Mouse (Mus musculus) liver, embryonic 11.5 days (tissue): ENCODE measurements around the gene Dcst1. TPM values are rescaled to one million over a fixed set of nuclear protein-coding genes. Genes with fewer than 3 reads are reported as not detected.

Source experiments
- ATAC-seq: fragments of 200-750 bp; cut with Nextera tagmentation; replicated peaks from 2 replicates; pipeline ENCODE4 v1.8.0; 2017; ENCODE audit warnings: moderate number of reproducible peaks, mild to moderate bottlenecking, moderate TSS enrichment, moderate library complexity; ENCODE audit not compliant: low FRiP score
- DNase-seq: peaks from one replicate; pipeline ENCODE4 v3.0.0-alpha.2; 2017; ENCODE audit warnings: low spot score
- H3K27ac ChIP-seq: fragments of 300-500 bp; sonication (generic); 2 replicates; pipeline ENCODE4 v1.5.1; 2014; ENCODE audit warnings: mild to moderate bottlenecking, low read depth, low read length, control low read depth
- H3K27me3 ChIP-seq: fragments of 300-500 bp; sonication (generic); replicated peaks from 2 replicates; pipeline ENCODE4 v1.6.1; 2014; ENCODE audit warnings: low read length, mixed read lengths; ENCODE audit not compliant: control insufficient read depth, insufficient read depth
- H3K36me3 ChIP-seq: fragments of 300-500 bp; sonication (generic); 2 replicates; pipeline ENCODE4 v1.6.1; 2014; ENCODE audit warnings: mild to moderate bottlenecking, low read length, moderate library complexity, mixed read lengths; ENCODE audit not compliant: control insufficient read depth, insufficient read depth
- H3K4me1 ChIP-seq: fragments of 300-500 bp; sonication (generic); replicated peaks from 2 replicates; pipeline ENCODE4 v1.6.1; 2014; ENCODE audit warnings: low read length, mixed read lengths; ENCODE audit not compliant: control insufficient read depth, insufficient read depth
- H3K4me2 ChIP-seq: fragments of 300-500 bp; sonication (generic); 2 replicates; pipeline ENCODE4 v1.6.1; 2014; ENCODE audit warnings: mild to moderate bottlenecking, control low read depth, moderate library complexity
- H3K4me3 ChIP-seq: fragments of 300-500 bp; sonication (generic); 2 replicates; pipeline ENCODE4 v1.5.1; 2014; ENCODE audit warnings: low read depth, low read length, control low read depth
- H3K9ac ChIP-seq: fragments of 300-500 bp; sonication (generic); 2 replicates; pipeline ENCODE4 v1.6.1; 2014; ENCODE audit warnings: low read depth, low read length, control low read depth
- H3K9me3 ChIP-seq: fragments of 300-500 bp; sonication (generic); 2 replicates; pipeline ENCODE4 v1.6.1; 2016; ENCODE audit warnings: low read length, inconsistent platforms, mixed read lengths; ENCODE audit not compliant: control insufficient read depth
- WGBS: fragments of 180-500 bp; shearing (Covaris S2); extraction: QIAGEN DNeasy Blood & Tissue Kit; methylation state at CpG from one replicate; pipeline ENCODE4 v1.1.7; 2014; 5-methylcytosine and 5-hydroxymethylcytosine counted together
- polyA plus RNA-seq: library from polyadenylated mRNA; unstranded; fragments of >200 nt; fragmentation: Nextera tagmentation; extraction: Ambion mirVana; gene quantifications from 2 replicates; pipeline ENCODE4 v1.2.1, GENCODE M21; 2014

Dcst1 gene
- polyA plus RNA-seq, 1 experiment from 2014 or later: not detected

- Histone ChIP-seq H3K9me3 (no peaks in the 10 kb centered on the region), H3K9ac (no peak overlapping the region), H3K4me3 (no peak overlapping the region), H3K36me3 (no peaks in the 10 kb centered on the region; the same call in 1 of the 2 replicates), H3K27me3 (no peaks in the 10 kb centered on the region), H3K4me2 (no peak overlapping the region), H3K4me1 (peaks cover 29% of the 10 kb centered on the region), H3K27ac (no peak overlapping the region)
- WGBS: 71% methylated on average over 12 of the region's 12 CpGs
- DNase-seq: no peak
- no peak for ATAC-seq
These were observed 19.5 kb upstream of the Dcst1 start for GRCm38 (mm10) chr3:89384331-89385076.

GRCm38 (mm10) chr3:89383651-89384255 lies 18.7 kb upstream of the Dcst1 start:
- no peak for ATAC-seq

GRCm38 (mm10) chr3:89382950-89383349 lies 17.9 kb upstream of the Dcst1 start:
- Histone ChIP-seq H3K27ac (no peak overlapping the region), H3K4me3 (no peak overlapping the region), H3K36me3 (peaks cover 2% of the 10 kb centered on the region; the same call in 1 of the 2 replicates), H3K9ac (no peak overlapping the region), H3K4me2 (no peak overlapping the region), H3K4me1 (peaks cover 25% of the 10 kb centered on the region), H3K9me3 (no peaks in the 10 kb centered on the region), H3K27me3 (no peaks in the 10 kb centered on the region)
- WGBS: 74% methylated on average over 5 of the region's 5 CpGs
- DNase-seq: no peak
- no peak for ATAC-seq

More at GRCm38 (mm10) chr3:89383651-89384255, 18.7 kb upstream of the Dcst1 start:
- H3K4me1 ChIP-seq: peaks cover 31% of the 10 kb centered on the region
- H3K9me3 ChIP-seq: no peaks in the 10 kb centered on the region
- H3K36me3 ChIP-seq: peaks cover 2% of the 10 kb centered on the region; the same call in 1 of the 2 replicates
- no peaks in the 10 kb centered on the region for H3K27me3 ChIP-seq
- no peak overlapping the region for H3K4me3 ChIP-seq
- H3K27ac ChIP-seq: no peak overlapping the region
- 77% methylated on average over 5 of the region's 5 CpGs for WGBS
- H3K4me2 ChIP-seq: no peak overlapping the region
- no peak for DNase-seq
- no peak overlapping the region for H3K9ac ChIP-seq

- peaks cover 19% of the 10 kb centered on the region for H3K4me1 ChIP-seq
- H3K9me3 ChIP-seq: no peaks in the 10 kb centered on the region
- DNase-seq (no peak), ATAC-seq (no peak)
- H3K27ac ChIP-seq: no peak overlapping the region
- peaks cover 2% of the 10 kb centered on the region; the same call in 1 of the 2 replicates for H3K36me3 ChIP-seq
- no peaks in the 10 kb centered on the region for H3K27me3 ChIP-seq
- no peak overlapping the region for H3K4me3 ChIP-seq
- WGBS: 82% methylated on average over 9 of the region's 9 CpGs
- no peak overlapping the region for H3K4me2 ChIP-seq
- H3K9ac ChIP-seq: no peak overlapping the region
These were observed 17.2 kb upstream of the Dcst1 start for GRCm38 (mm10) chr3:89382033-89382882.

- Histone ChIP-seq H3K27me3 (no peaks in the 10 kb centered on the region), H3K4me1 (peaks cover 16% of the 10 kb centered on the region), H3K4me2 (no peak overlapping the region), H3K27ac (no peak overlapping the region), H3K9me3 (no peaks in the 10 kb centered on the region), H3K4me3 (no peak overlapping the region), H3K36me3 (peaks cover 2% of the 10 kb centered on the region; the same call in 1 of the 2 replicates), H3K9ac (no peak overlapping the region)
- DNase-seq (no peak), ATAC-seq (no peak)
- WGBS: 89% methylated on average over 11 of the region's 11 CpGs
These were observed 16.2 kb upstream of the Dcst1 start for GRCm38 (mm10) chr3:89381233-89381632.

GRCm38 (mm10) chr3:89380711-89381110 lies 15.7 kb upstream of the Dcst1 start:
- H3K4me3 ChIP-seq: no peak overlapping the region
- peaks cover 12% of the 10 kb centered on the region for H3K4me1 ChIP-seq
- H3K4me2 ChIP-seq: no peak overlapping the region
- no peaks in the 10 kb centered on the region for H3K9me3 ChIP-seq
- H3K36me3 ChIP-seq: peaks cover 2% of the 10 kb centered on the region; the same call in 1 of the 2 replicates
- 90% methylated on average over 18 of the region's 18 CpGs for WGBS
- H3K27me3 ChIP-seq: no peaks in the 10 kb centered on the region
- ATAC-seq (no peak), DNase-seq (no peak)
- H3K27ac ChIP-seq: no peak overlapping the region
- H3K9ac ChIP-seq: no peak overlapping the region

- 92% methylated on average over 14 of the region's 14 CpGs for WGBS
- H3K4me2 ChIP-seq: no peak overlapping the region
These were observed 15.2 kb upstream of the Dcst1 start for GRCm38 (mm10) chr3:89380291-89380690.

GRCm38 (mm10) chr3:89379388-89380131 lies 14.5 kb upstream of the Dcst1 start:
- Histone ChIP-seq H3K4me3 (no peak overlapping the region; the same call in 1 of the 2 replicates), H3K27ac (no peak overlapping the region), H3K9ac (no peak overlapping the region), H3K9me3 (no peaks in the 10 kb centered on the region), H3K4me1 (peaks cover 6% of the 10 kb centered on the region), H3K4me2 (no peak overlapping the region), H3K27me3 (no peaks in the 10 kb centered on the region), H3K36me3 (peaks cover 2% of the 10 kb centered on the region; the same call in 1 of the 2 replicates)
- no peak for DNase-seq
- WGBS: 86% methylated on average over 31 of the region's 31 CpGs
- no peak for ATAC-seq

More at GRCm38 (mm10) chr3:89380291-89380690, 15.2 kb upstream of the Dcst1 start:
- no peaks in the 10 kb centered on the region for H3K27me3 ChIP-seq
- no peak overlapping the region for H3K9ac ChIP-seq
- no peak overlapping the region for H3K4me3 ChIP-seq
- H3K4me1 ChIP-seq: peaks cover 9% of the 10 kb centered on the region
- no peak for DNase-seq
- no peak overlapping the region for H3K27ac ChIP-seq
- H3K9me3 ChIP-seq: no peaks in the 10 kb centered on the region
- ATAC-seq: no peak
- H3K36me3 ChIP-seq: peaks cover 2% of the 10 kb centered on the region; the same call in 1 of the 2 replicates
